Mouse (Mus musculus) kidney, adult 18-20 months (tissue): ENCODE data around the gene Vmn2r35.
"Not testable (repeated sequence)": the region's sequence is repeated elsewhere in the genome, so short reads cannot be mapped to it uniquely, and the experiment has no call there.

Experiments
- DNase-seq: peaks from one replicate; pipeline ENCODE4 v3.0.0; 2021

The Vmn2r35 gene

DNA sequence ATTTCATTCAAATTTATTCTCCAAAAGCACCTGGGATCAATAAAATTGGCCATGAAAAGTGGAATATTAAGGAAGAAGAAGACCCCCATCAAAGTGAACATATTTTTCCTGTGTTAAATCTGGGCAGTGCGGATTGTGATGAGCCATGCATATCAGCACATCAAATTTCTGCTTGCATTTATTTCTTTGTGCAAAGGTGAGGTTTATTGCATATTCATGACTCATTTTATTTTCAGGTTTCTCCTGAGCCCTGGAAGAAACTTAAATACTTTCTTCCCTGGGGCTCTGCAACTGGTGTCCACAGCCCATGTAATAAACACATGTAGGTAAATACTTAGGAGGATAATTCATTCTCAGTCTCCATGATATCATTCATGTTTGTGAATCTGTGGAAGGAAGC is at the start of gene Vmn2r35:
Gene Vmn2r35 (minus strand): TSS at position 101 of the 400 bp plus-strand sequence.
- not testable (repeated sequence) for DNase-seq

GRCm38 (mm10) chr7:7794196-7794595 is 25.5 kb downstream of the Vmn2r35 start:
- not testable (repeated sequence) for DNase-seq
